Mouse (Mus musculus) adrenal gland, adult 2 months (tissue): Measurements from ENCODE around the gene Pde4c. TPM values are rescaled to one million over a fixed set of nuclear protein-coding genes. Genes with fewer than 3 reads are reported as not detected.
A peak's percentile ranks its signal among the peaks of the same experiment; 100 is the strongest.

ENCODE experiments used
- DNase-seq: peaks from one replicate; pipeline ENCODE4 v3.0.0; 2021
- polyA plus RNA-seq: library from polyadenylated mRNA; depleted of rRNA; stranded (reverse); fragments of >200 nt; gene quantifications from 2 replicates; pipeline ENCODE4 v1.2.3, GENCODE M21; 2012
- total RNA-seq, 2 experiments: library from RNA; stranded (reverse); gene quantifications; 2 replicates each; pipeline ENCODE4 v1.2.3; 2021

Gene Pde4c
- total and polyA plus RNA-seq, 3 experiments = 0.76 to 3.3 (median 1.0) TPM

DNA sequence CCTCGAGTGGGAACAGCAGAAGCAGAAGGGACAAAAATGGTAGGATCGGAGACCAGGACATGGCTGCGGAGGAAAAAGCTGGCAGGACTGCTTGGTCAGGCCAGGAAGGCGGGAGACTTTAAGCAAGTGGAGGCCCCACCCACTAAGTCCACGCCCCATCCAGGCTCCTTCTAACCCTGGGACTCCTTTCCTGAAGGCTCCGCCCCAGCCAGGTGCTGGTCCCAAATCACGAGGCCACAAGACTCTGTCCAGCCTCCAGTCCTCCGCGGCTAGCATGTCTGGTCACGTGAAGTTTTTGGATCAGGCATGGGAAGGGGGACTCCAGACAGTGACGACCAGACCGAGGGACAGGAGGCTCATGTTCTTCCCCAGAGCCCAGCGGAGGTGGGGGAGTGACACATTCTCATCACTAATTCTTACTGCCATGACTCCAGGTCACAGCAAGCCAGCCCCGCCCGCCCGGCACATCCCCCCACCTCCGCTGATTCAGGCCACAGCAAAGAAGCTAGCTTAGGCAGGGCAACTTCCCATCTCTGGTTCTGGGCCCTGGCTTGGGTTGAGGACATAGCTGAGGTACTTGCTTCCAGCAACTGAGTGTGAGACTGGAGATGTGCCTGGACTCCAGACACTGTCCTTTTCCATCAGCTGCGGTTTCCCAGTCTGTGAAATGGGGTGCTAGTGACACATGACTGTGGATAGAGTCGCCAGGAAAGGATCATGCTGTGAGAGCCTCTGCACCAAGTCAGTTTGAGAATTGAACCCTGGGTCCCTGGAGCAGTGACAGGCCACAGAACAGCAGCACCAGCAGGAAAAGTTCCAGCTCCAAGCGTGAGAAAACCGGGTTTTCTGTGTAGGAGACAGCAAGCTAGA is 43.3 kb downstream of the Pde4c start:
- DNase-seq = peak; percentile 84

- DNase-seq = peak; percentile 7
These were observed 44.0 kb downstream of the Pde4c start for GRCm38 (mm10) chr8:70767503-70767902.

GRCm38 (mm10) chr8:70768231-70768776 is 44.8 kb downstream of the Pde4c start:
- peak; percentile 36 for DNase-seq

DNA sequence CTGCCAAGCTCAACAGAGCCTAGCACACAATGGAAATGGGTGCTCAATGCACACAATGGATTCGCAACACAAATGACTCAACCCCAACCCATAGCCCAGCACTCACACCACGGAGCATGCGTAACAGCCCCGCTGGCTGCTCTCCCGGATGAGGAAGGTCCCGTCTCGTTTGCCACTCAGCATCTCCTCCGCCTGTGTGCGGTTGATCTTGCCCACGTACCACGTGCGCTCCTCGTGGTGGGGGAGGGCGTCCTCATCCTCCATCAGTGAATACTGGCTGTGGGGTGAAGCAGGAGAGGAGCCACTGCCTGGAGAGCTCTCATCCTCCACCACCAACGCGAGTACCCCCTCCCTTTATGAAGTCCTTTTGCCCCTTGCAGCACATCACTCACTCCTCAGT is 45.4 kb downstream of the Pde4c start:
- DNase-seq = peak; percentile 36

GRCm38 (mm10) chr8:70769359-70769758 is 45.8 kb downstream of the Pde4c start:
- DNase-seq = peak; percentile 94

GRCm38 (mm10) chr8:70769858-70770257 is 46.3 kb downstream of the Pde4c start:
- DNase-seq = no peak

GRCm38 (mm10) chr8:70770748-70771147 is 47.2 kb downstream of the Pde4c start:
- DNase-seq = peak; percentile 11

- DNase-seq = no peak
These were observed 47.7 kb downstream of the Pde4c start for GRCm38 (mm10) chr8:70771217-70771616.

DNA sequence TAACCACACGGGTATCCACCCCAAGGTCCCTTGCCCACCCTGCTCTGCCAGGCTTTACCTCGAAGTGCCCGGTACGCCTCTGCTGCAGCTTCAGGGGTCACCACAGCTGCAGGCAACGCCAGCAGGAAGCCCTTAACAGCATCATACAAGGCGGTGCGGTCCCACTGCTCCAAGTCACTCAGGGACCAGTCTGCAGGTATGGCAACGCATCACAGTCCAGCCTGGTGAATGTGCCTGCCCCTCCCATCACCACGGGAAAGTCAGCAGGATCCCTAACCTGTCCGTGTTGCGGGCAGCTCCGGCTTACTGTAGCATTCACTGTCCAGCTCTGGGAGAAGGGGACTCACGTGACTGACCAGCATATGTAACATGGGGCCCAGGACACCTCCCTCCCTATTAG is 48.6 kb downstream of the Pde4c start:
- no peak for DNase-seq

DNA sequence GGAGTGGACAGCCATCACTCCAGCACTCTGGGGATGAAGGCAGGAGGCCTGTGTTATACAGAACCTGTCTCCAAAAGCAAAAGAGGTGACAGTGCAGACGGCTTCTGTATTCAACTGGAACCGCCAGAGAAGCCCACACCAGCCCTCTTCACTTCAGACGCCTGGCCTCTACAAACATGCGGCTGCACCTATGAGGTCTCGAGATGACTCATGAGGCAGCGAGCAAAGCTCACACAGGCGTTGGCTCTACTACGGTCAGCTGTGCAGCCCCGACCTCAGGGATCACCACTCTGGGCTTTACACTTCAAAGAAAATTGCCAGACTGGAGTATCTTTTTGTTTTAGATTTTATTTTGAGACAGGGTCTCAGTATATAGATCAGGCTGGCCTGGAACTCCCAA is 49.4 kb downstream of the Pde4c start:
- no peak for DNase-seq

DNA sequence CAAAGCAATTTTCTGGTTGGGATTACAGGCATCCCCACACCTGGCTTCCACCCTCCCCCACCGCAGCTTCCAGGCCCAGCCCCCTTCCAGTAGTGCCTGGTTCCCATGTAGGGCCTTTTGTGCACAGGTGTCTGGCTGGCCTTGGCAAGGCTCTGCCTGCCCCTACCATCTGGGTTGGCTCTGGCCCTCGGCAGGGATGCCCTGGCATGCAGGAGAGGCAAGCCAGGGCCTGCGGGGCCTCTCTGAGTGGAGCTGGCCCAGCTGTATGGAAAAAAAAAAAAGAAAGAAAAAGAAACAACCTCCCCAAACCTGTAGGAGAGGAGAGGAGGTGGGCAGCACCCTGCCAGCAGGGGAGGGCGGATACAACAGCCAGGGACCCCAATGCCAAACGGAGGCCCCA is 49.9 kb downstream of the Pde4c start:
- no peak for DNase-seq

- peak; percentile 89 for DNase-seq
These were observed 50.3 kb downstream of the Pde4c start for GRCm38 (mm10) chr8:70773833-70774232.

DNA sequence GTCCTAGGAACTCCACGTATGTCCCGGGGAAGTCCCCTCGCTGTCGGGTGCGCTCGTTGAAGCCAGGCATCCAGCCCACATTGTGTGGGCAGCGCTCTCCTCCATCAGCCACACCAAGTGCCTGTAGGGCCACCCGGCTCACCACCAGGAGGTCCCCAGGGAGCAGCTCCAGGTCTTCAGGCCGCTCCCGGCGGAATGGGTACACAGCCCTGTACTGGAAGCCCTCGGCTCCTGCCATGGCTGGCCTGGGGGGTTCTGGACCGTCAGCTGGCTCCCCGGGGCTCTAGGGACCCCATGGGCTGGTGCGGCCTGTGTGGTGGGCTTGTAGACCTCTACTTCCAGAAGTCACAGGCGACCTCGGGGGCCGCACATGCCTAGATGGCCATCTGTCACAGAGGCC is 51.2 kb downstream of the Pde4c start:
- no peak for DNase-seq

DNA sequence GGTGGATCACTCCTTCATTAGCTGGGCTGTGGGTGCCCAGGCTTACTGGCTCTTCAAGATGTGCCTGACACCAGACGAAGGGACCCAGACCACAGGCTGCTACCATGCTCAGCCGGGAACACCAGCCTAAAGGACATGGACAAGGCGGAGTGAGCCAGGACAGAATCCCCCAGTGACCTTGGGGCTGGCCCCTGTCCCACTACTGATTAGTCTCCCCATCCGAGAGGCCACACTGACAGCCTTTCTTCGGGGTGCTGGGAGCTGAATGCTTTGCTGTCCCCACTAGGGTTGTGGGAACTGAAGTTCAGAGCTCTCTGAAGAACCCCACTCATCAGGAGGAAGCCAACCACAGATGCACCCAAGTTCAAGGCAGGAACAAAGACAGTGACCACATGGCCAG is 51.7 kb downstream of the Pde4c start:
- DNase-seq = no peak

DNA sequence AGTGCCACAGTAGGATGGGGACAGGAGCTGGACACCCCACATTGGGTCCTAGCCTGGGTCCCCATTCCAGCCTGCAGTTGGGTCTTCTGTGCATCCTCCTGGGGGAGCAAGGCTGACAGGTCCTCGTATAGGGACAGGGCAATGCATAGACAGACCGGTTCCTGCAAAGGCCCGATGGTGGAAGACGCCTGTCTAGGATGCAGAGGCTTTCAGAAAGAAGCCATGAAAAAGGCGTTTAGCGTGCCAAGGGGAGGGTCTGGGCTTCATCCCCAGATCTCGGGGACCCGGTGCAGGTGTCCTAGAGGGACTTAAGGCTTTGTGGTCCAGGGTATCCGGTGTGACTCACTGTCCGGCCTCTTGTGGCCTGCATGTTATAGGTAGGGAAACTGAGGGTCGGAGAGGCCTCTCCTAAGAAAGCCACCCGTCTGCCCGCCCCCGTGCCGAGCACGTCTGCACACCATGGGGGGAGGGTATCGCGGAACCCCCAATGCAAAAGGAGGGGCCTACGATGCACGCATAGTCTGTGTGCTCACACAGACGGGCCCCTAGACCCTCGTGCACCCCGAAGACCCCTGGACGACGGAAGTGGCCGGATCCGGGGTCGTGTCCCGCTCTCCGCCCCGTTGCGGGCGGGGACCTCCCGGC is 52.5 kb downstream of the Pde4c start:
- peak; percentile 55 for DNase-seq

DNA sequence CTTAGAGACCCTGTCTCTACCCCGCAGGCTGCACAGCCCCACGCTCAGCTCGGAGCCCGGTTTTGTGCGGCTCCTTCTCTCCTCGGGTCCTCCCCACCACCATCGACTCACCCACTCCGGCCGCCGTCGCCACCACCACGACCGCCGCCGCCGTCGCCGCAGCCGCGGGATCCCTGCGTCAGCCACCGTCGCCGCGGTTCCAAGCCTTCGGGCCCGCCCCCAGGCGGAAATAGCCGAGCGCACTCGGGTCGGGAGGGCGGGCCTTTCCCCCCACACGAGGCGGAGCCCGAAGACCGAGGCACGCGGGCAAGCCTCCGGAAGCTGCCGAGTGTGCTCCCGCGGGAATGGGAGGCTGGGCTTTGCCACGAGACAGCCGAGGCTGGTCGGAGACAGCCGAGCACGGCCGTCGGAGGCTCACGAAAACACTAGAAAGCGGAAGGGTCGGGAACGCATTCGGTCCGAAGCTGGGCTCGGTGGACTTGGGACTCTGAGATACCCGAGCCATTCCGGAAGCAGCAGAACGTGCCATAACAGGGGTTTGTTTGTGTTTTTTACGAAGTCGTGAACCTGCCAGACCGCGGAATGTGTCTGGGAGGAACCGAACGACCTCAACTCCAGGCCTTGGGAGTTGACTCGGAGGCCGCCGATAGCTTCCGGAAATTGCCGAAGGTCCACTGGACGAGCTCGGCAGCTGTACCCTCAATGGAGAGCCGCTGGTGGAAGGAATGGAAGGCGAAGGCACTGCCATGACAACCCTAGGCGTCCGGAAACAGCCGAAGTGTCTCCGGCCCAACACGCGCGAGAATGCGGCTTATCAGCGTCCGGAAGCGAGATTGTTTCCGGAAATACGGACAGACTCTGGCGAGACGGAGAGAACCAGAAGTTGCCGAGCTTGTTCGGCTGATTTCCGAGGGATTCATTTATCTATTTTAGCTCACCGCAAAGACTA is 53.2 kb downstream of the Pde4c start, which contains the start of gene Pik3r2:
Gene Pik3r2, minus strand, starts transcription at position 218 of the 949 bp plus-strand sequence.
- DNase-seq = peak; percentile 98

GRCm38 (mm10) chr8:70780093-70780492 is 56.6 kb downstream of the Pde4c start:
- no peak for DNase-seq

- DNase-seq = no peak
These were observed 63.0 kb downstream of the Pde4c start for GRCm38 (mm10) chr8:70786291-70787050.

DNA sequence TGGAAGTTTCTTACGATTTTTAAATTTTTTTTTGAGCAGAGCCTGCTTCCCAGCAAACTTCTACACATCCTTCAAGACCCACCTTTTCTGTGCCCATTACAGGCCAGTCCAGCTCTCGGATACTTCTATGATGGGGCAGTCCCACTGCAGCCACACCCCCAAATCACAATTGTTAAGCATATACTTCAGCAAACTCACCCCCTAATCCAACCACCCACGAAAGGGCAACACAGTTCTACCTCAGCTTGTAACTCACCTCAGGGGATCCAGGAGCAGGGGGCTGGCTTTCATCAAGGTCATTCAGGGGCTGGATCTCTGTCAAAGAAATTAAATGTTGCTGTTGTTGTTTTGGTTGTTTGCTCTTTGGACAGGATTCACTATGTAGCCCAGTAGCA is 63.5 kb downstream of the Pde4c start:
- DNase-seq = no peak

GRCm38 (mm10) chr8:70787941-70788667 is 64.6 kb downstream of the Pde4c start:
- no peak for DNase-seq
